Mouse (Mus musculus) thymus, adult 2 months (tissue): ENCODE results near the gene Hspa12a. TPM values are rescaled to one million over a fixed set of nuclear protein-coding genes. Genes with fewer than 3 reads are reported as not detected.

Source experiments
- DNase-seq: peaks from one replicate; pipeline ENCODE4 v3.0.0; 2021
- H3K27ac ChIP-seq: fragments of 200-500 bp; 2 replicates; pipeline ENCODE4 v1.5.1; 2012; ENCODE audit warnings: low read length, control low read depth; ENCODE audit not compliant: control insufficient read depth, insufficient read depth
- H3K27me3 ChIP-seq: fragments of 200-500 bp; 2 replicates; pipeline ENCODE4 v1.6.1; 2012; ENCODE audit warnings: mild to moderate bottlenecking, low read length, moderate library complexity, mixed read lengths; ENCODE audit not compliant: control insufficient read depth, insufficient read depth
- H3K36me3 ChIP-seq: fragments of 200-500 bp; 2 replicates; pipeline ENCODE4 v1.6.1; 2012; ENCODE audit warnings: mild to moderate bottlenecking, low read length, moderate library complexity; ENCODE audit not compliant: control insufficient read depth, insufficient read depth
- H3K4me1 ChIP-seq: fragments of 200-500 bp; replicated peaks from 2 replicates; pipeline ENCODE4 v1.6.1; 2012; ENCODE audit warnings: low read length; ENCODE audit not compliant: control insufficient read depth, insufficient read depth
- H3K4me3 ChIP-seq: fragments of 200-500 bp; 2 replicates; pipeline ENCODE4 v1.5.1; 2012; ENCODE audit warnings: mild to moderate bottlenecking, low read length, control low read depth, moderate library complexity; ENCODE audit not compliant: control insufficient read depth, insufficient read depth
- CTCF ChIP-seq: fragments of 200-500 bp; IDR thresholded peaks from 2 replicates; pipeline ENCODE4 v1.5.1; 2012; ENCODE audit warnings: mild to moderate bottlenecking, control low read depth, low read length, moderate library complexity, borderline replicate concordance; ENCODE audit not compliant: control insufficient read depth, poor library complexity, insufficient read depth; ENCODE audit errors: extremely low read depth
- POLR2A ChIP-seq: fragments of 200-500 bp; IDR thresholded peaks from 2 replicates; pipeline ENCODE4 v1.6.1; 2012; ENCODE audit warnings: mild to moderate bottlenecking, low read length, control low read depth, moderate library complexity; ENCODE audit not compliant: control insufficient read depth, poor library complexity, insufficient read depth; ENCODE audit errors: extremely low read depth
- whole genome bisulfite sequencing: fragments of 180-500 bp; shearing (Covaris S2); methylation state at CpG from one replicate; pipeline ENCODE4 v1.1.7; 2018; 5-methylcytosine and 5-hydroxymethylcytosine counted together
- polyA plus RNA-seq: library from polyadenylated mRNA; depleted of rRNA; stranded (reverse); fragments of >200 nt; gene quantifications from 2 replicates; pipeline ENCODE4 v1.2.3, GENCODE M21; 2012; rRNA removed

Gene Hspa12a
- 1.5 and 3.3 TPM in 2 replicates for polyA plus RNA-seq

- H3K4me1 ChIP-seq, result peaks cover 10% of the 10 kb centered on the region
- no peaks in the 10 kb centered on the region for H3K27me3 ChIP-seq
- WGBS, result 1% methylated on average over 65 of the region's 65 CpGs
- peak; percentile 93 for DNase-seq
- H3K36me3 ChIP-seq, result no peaks in the 10 kb centered on the region
- H3K27ac ChIP-seq, result 0 out of 2 replicates have a peak within 1 kb of the TSS, but pooled peaks have one; percentile 26
- no peak for TF ChIP-seq CTCF
- TF ChIP-seq POLR2A, result 0 out of 2 replicates have a peak, but pooled peaks have one; percentile 45
- H3K4me3 ChIP-seq, result peak within 1 kb of the TSS; percentile 62
These were observed at the start of gene Hspa12a, which contains the start of gene Eno4 for GRCm38 (mm10) chr19:58942841-58943828. Hspa12a (minus strand) TSS chr19:58943654. Eno4 (plus strand) TSS chr19:58943425.

- Histone ChIP-seq H3K27ac (no peak overlapping the region), H3K27me3 (no peaks in the 10 kb centered on the region), H3K36me3 (no peaks in the 10 kb centered on the region), H3K4me1 (no peaks in the 10 kb centered on the region), H3K4me3 (no peak overlapping the region)
- DNase-seq, result no peak
- TF ChIP-seq CTCF (no peak), POLR2A (no peak)
- WGBS, result 80% methylated on average over 9 of the region's 9 CpGs
These were observed 38.1 kb upstream of the Hspa12a start for GRCm38 (mm10) chr19:58981571-58981970.

- 68% methylated on average over 5 of the region's 5 CpGs for WGBS
- Histone ChIP-seq H3K4me1 (no peaks in the 10 kb centered on the region), H3K27ac (no peak overlapping the region), H3K36me3 (no peaks in the 10 kb centered on the region), H3K27me3 (no peaks in the 10 kb centered on the region), H3K4me3 (no peak overlapping the region)
- no peak for DNase-seq
- TF ChIP-seq CTCF (no peak), POLR2A (no peak)
These were observed 36.6 kb upstream of the Hspa12a start for GRCm38 (mm10) chr19:58980056-58980440.

GRCm38 (mm10) chr19:58979436-58980055 lies 36.1 kb upstream of the Hspa12a start:
- 60% methylated on average over 13 of the region's 13 CpGs for WGBS

GRCm38 (mm10) chr19:58978401-58979171 lies 35.1 kb upstream of the Hspa12a start:
- TF ChIP-seq CTCF, result no peak
- Histone ChIP-seq H3K36me3 (no peaks in the 10 kb centered on the region), H3K27me3 (no peaks in the 10 kb centered on the region), H3K4me1 (no peaks in the 10 kb centered on the region), H3K4me3 (no peak overlapping the region), H3K27ac (no peak overlapping the region)
- no peak for DNase-seq
- 21% methylated on average over 11 of the region's 11 CpGs for WGBS

More at GRCm38 (mm10) chr19:58979436-58980055, 36.1 kb upstream of the Hspa12a start:
- Histone ChIP-seq H3K4me1 (no peaks in the 10 kb centered on the region), H3K27ac (no peak overlapping the region), H3K36me3 (no peaks in the 10 kb centered on the region), H3K27me3 (no peaks in the 10 kb centered on the region), H3K4me3 (no peak overlapping the region)
- no peak for DNase-seq
- TF ChIP-seq CTCF, result no peak
- TF ChIP-seq POLR2A, result no peak
